Mouse (Mus musculus): Measurements from ENCODE around the gene Immp1l. TPM values are rescaled to one million over a fixed set of nuclear protein-coding genes. Genes with fewer than 3 reads are reported as not detected.

Immp1l gene
- 25.3 and 33.3 TPM in 2 replicates for total RNA-seq (2014; fragmentation: Nextera tagmentation)
- 99.3 and 116 TPM in 2 replicates for total RNA-seq (2017)
- 1.1 and 3.7 TPM in 2 replicates for polyA plus RNA-seq (2012)

- Histone ChIP-seq H3K4me3 (ENCODE audit: low read depth, low read length) (peak within 1 kb of the TSS; percentile 79), H3K9me3 (replicated peaks) (no peaks in the 10 kb centered on the region), H3K27me3 (ENCODE audit: insufficient read depth, low read length) (no peaks in the 10 kb centered on the region), H3K4me1 (ENCODE audit: insufficient read depth, low read depth, low read length) (peaks cover 10% of the 10 kb centered on the region), H3K36me3 (replicated peaks) (peaks cover 9% of the 10 kb centered on the region)
- DNase-seq (ENCODE audit: low spot score) (peak; percentile 98), ATAC-seq (ENCODE audit: extremely low read depth, insufficient number of reproducible peaks, low FRiP score, poor library complexity, severe bottlenecking) (peak; percentile 97)
- TF ChIP-seq GATA2 (IDR thresholded peaks at IDR 0.05; ENCODE audit: borderline replicate concordance, low read depth, low read length) (no peak), GATA1 (IDR thresholded peaks at IDR 0.05; ENCODE audit: borderline replicate concordance, low read length) (no peak), TAL1 (conservative IDR thresholded peaks at IDR 0.05; ENCODE audit: low read depth, low read length) (no peak), CTCF (IDR thresholded peaks at IDR 0.05; ENCODE audit: low read depth, low read length) (no peak), POLR2AphosphoS5 (IDR thresholded peaks at IDR 0.05; ENCODE audit: insufficient replicate concordance, low read depth, low read length) (no peak)
These were observed at the start of gene Immp1l, which contains the start of gene Elp4 for GRCm38 (mm10) chr2:105903896-105904756. Immp1l (plus strand) TSS chr2:105904638. Elp4 (minus strand) TSS chr2:105904564.

- H3K36me3 ChIP-seq (replicated peaks): peaks cover 10% of the 10 kb centered on the region
- no peaks in the 10 kb centered on the region for H3K9me3 ChIP-seq (replicated peaks)
- no peaks in the 10 kb centered on the region for H3K27me3 ChIP-seq (ENCODE audit: insufficient read depth, low read length)
- TF ChIP-seq GATA2 (IDR thresholded peaks at IDR 0.05; ENCODE audit: borderline replicate concordance, low read depth, low read length) (no peak), TAL1 (conservative IDR thresholded peaks at IDR 0.05; ENCODE audit: low read depth, low read length) (no peak), POLR2AphosphoS5 (IDR thresholded peaks at IDR 0.05; ENCODE audit: insufficient replicate concordance, low read depth, low read length) (no peak), GATA1 (IDR thresholded peaks at IDR 0.05; ENCODE audit: borderline replicate concordance, low read length) (no peak), CTCF (IDR thresholded peaks at IDR 0.05; ENCODE audit: low read depth, low read length) (no peak)
- DNase-seq (ENCODE audit: low spot score): no peak
- no peak for ATAC-seq (ENCODE audit: extremely low read depth, insufficient number of reproducible peaks, low FRiP score, poor library complexity, severe bottlenecking)
- no peak overlapping the region for H3K4me3 ChIP-seq (ENCODE audit: low read depth, low read length)
- no peaks in the 10 kb centered on the region for H3K4me1 ChIP-seq (ENCODE audit: insufficient read depth, low read depth, low read length)
These were observed 49.7 kb upstream of the Immp1l start for GRCm38 (mm10) chr2:105854740-105855139.

DNA sequence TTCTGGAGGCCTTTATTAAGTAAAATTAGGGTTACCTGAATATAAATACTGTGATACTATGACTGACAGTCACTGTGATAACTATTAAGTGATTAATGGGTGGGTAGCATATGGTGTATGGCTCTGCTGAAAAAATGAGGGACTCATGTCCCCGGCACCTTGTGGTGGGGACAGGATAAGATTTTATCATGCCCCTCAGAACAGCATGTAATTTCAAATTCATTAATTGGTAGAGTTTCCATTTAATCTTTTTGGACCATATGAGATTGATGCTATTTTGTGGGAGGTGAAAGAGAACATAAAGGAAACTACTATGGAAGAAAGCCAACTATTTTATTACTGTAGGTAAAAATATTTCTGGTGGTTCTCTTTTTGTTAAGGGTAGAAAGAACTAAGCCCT lies 31.0 kb upstream of the Immp1l start:
- ATAC-seq (ENCODE audit: extremely low read depth, insufficient number of reproducible peaks, low FRiP score, poor library complexity, severe bottlenecking): no peak
- Histone ChIP-seq H3K4me3 (ENCODE audit: low read depth, low read length) (no peak overlapping the region), H3K4me1 (ENCODE audit: insufficient read depth, low read depth, low read length) (peaks cover 2% of the 10 kb centered on the region; the same call in 1 of the 2 replicates), H3K9me3 (replicated peaks) (no peaks in the 10 kb centered on the region), H3K36me3 (replicated peaks) (peaks cover 7% of the 10 kb centered on the region), H3K27me3 (ENCODE audit: insufficient read depth, low read length) (no peaks in the 10 kb centered on the region)
- DNase-seq (ENCODE audit: low spot score): no peak
- no peak for TF ChIP-seq GATA1 (IDR thresholded peaks at IDR 0.05; ENCODE audit: borderline replicate concordance, low read length)
- no peak for TF ChIP-seq GATA2 (IDR thresholded peaks at IDR 0.05; ENCODE audit: borderline replicate concordance, low read depth, low read length)
- TF ChIP-seq CTCF (IDR thresholded peaks at IDR 0.05; ENCODE audit: low read depth, low read length): no peak
- no peak for TF ChIP-seq TAL1 (conservative IDR thresholded peaks at IDR 0.05; ENCODE audit: low read depth, low read length)
- TF ChIP-seq POLR2AphosphoS5 (IDR thresholded peaks at IDR 0.05; ENCODE audit: insufficient replicate concordance, low read depth, low read length): no peak

DNA sequence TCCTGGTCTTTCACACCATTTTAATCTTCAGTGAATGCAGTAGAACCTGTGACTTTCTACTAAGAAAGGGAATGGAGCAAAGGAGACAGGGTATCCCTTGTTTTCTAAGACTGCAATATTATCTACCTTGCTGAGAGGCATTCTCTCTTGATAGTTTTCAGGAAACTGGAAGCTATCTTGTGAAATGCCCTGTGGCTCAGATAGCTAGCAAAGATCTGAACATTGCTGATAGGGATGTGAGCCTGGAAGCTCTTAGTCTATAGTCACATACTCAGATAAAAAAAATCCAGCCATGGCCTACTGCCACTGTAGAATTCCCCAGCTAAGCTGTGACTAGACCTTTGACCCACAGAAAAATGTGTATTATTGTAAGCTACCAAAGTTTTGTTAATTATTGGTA lies 13.6 kb upstream of the Immp1l start:
- Histone ChIP-seq H3K4me1 (ENCODE audit: insufficient read depth, low read depth, low read length) (0 out of 2 replicates have a peak, but pooled peaks cover 3% of the 10 kb centered on the region), H3K36me3 (replicated peaks) (peaks cover 45% of the 10 kb centered on the region), H3K9me3 (replicated peaks) (peaks cover 4% of the 10 kb centered on the region; the same call in 1 of the 2 replicates), H3K27me3 (ENCODE audit: insufficient read depth, low read length) (no peaks in the 10 kb centered on the region), H3K4me3 (ENCODE audit: low read depth, low read length) (no peak overlapping the region)
- ATAC-seq (ENCODE audit: extremely low read depth, insufficient number of reproducible peaks, low FRiP score, poor library complexity, severe bottlenecking) (no peak), DNase-seq (ENCODE audit: low spot score) (no peak)
- TF ChIP-seq GATA2 (IDR thresholded peaks at IDR 0.05; ENCODE audit: borderline replicate concordance, low read depth, low read length): no peak
- TF ChIP-seq GATA1 (IDR thresholded peaks at IDR 0.05; ENCODE audit: borderline replicate concordance, low read length): no peak
- TF ChIP-seq TAL1 (conservative IDR thresholded peaks at IDR 0.05; ENCODE audit: low read depth, low read length): no peak
- TF ChIP-seq CTCF (IDR thresholded peaks at IDR 0.05; ENCODE audit: low read depth, low read length): no peak
- TF ChIP-seq POLR2AphosphoS5 (IDR thresholded peaks at IDR 0.05; ENCODE audit: insufficient replicate concordance, low read depth, low read length): no peak

GRCm38 (mm10) chr2:105904757-105905146 lies 314 bp downstream of the Immp1l start:
- Histone ChIP-seq H3K36me3 (replicated peaks) (peaks cover 10% of the 10 kb centered on the region), H3K27me3 (ENCODE audit: insufficient read depth, low read length) (no peaks in the 10 kb centered on the region), H3K4me3 (ENCODE audit: low read depth, low read length) (peak overlapping the region; percentile 79), H3K4me1 (ENCODE audit: insufficient read depth, low read depth, low read length) (peaks cover 10% of the 10 kb centered on the region), H3K9me3 (replicated peaks) (no peaks in the 10 kb centered on the region)
- DNase-seq (ENCODE audit: low spot score) (no peak), ATAC-seq (ENCODE audit: extremely low read depth, insufficient number of reproducible peaks, low FRiP score, poor library complexity, severe bottlenecking) (peak; percentile 4; the same call in 1 of the 2 replicates)
- TF ChIP-seq POLR2AphosphoS5 (IDR thresholded peaks at IDR 0.05; ENCODE audit: insufficient replicate concordance, low read depth, low read length): no peak
- no peak for TF ChIP-seq CTCF (IDR thresholded peaks at IDR 0.05; ENCODE audit: low read depth, low read length)
- no peak for TF ChIP-seq GATA2 (IDR thresholded peaks at IDR 0.05; ENCODE audit: borderline replicate concordance, low read depth, low read length)
- no peak for TF ChIP-seq TAL1 (conservative IDR thresholded peaks at IDR 0.05; ENCODE audit: low read depth, low read length)
- no peak for TF ChIP-seq GATA1 (IDR thresholded peaks at IDR 0.05; ENCODE audit: borderline replicate concordance, low read length)

- no peak for DNase-seq (ENCODE audit: low spot score)
- Histone ChIP-seq H3K4me3 (ENCODE audit: low read depth, low read length) (no peak overlapping the region), H3K4me1 (ENCODE audit: insufficient read depth, low read depth, low read length) (peaks cover 18% of the 10 kb centered on the region), H3K27me3 (ENCODE audit: insufficient read depth, low read length) (no peaks in the 10 kb centered on the region), H3K36me3 (replicated peaks) (peaks cover 22% of the 10 kb centered on the region), H3K9me3 (replicated peaks) (no peaks in the 10 kb centered on the region)
- ATAC-seq (ENCODE audit: extremely low read depth, insufficient number of reproducible peaks, low FRiP score, poor library complexity, severe bottlenecking): no peak
- TF ChIP-seq CTCF (IDR thresholded peaks at IDR 0.05; ENCODE audit: low read depth, low read length) (no peak), GATA2 (IDR thresholded peaks at IDR 0.05; ENCODE audit: borderline replicate concordance, low read depth, low read length) (no peak), POLR2AphosphoS5 (IDR thresholded peaks at IDR 0.05; ENCODE audit: insufficient replicate concordance, low read depth, low read length) (no peak), TAL1 (conservative IDR thresholded peaks at IDR 0.05; ENCODE audit: low read depth, low read length) (no peak), GATA1 (IDR thresholded peaks at IDR 0.05; ENCODE audit: borderline replicate concordance, low read length) (no peak)
These were observed 3.9 kb downstream of the Immp1l start for GRCm38 (mm10) chr2:105908351-105908750.
